Mouse (Mus musculus): ENCODE data around the gene Myo19.

GRCm38 (mm10) chr11:84839330-84839729 is 40.6 kb upstream of the Myo19 start:
- TF ChIP-seq GATA1 (IDR thresholded peaks at IDR 0.05; ENCODE audit: borderline replicate concordance, low read length) (no peak), FLI1 (IDR thresholded peaks at IDR 0.05; ENCODE audit: low read length) (no peak)

All from megakaryocyte, embryonic 14.5 days (primary cell).